Mouse (Mus musculus): ENCODE data around the gene Osgin1. TPM values are rescaled to one million over a fixed set of nuclear protein-coding genes. Genes with fewer than 3 reads are reported as not detected.

Osgin1 gene
- total RNA-seq, 2 experiments from 2014 or later, result 3.9 to 5.1 TPM

- intact Hi-C loops (cut with DNase I; ENCODE audit: low total_unique reads), result no loop called here
- DNase-seq, result no peak
Measured at GRCm38 (mm10) chr8:119484145-119484896, 50.4 kb downstream of the Osgin1 start.

GRCm38 (mm10) chr8:119487093-119487492 is 53.2 kb downstream of the Osgin1 start:
- DNase-seq, result no peak

More at GRCm38 (mm10) chr8:119487093-119487492, 53.2 kb downstream of the Osgin1 start:
- intact Hi-C loops (cut with DNase I; ENCODE audit: low total_unique reads), result no loop called here

Other genes starting within 250 kb of the Osgin1 start
- gene Hsbp1, start 89.6 kb upstream of the Osgin1 start, total RNA-seq (2021), result 100 to 1,000 TPM; 158 to 164 TPM
- gene Mlycd, start 39.2 kb upstream of the Osgin1 start, total RNA-seq (2021), result 10 to 100 TPM; 67.6 to 94.0 TPM
- under 1 TPM; 0.33 to 0.59 TPM for gene Necab2, start 12.6 kb downstream of the Osgin1 start, total RNA-seq (2021)
- not detected for gene Slc38a8, start 67.6 kb downstream of the Osgin1 start, total RNA-seq (2021)
- gene Mbtps1, start 124.6 kb downstream of the Osgin1 start, total RNA-seq (2021), result 10 to 100 TPM; 37.3 to 39.3 TPM
- 10 to 100 TPM; 12.6 to 13.7 TPM for gene Hsdl1, start 141.1 kb downstream of the Osgin1 start, total RNA-seq (2021)
- not detected for gene Dnaaf1, start 141.1 kb downstream of the Osgin1 start, total RNA-seq (2021)
- 1 to 10 TPM; 3.5 to 3.6 TPM for gene Taf1c, start 171.1 kb downstream of the Osgin1 start, total RNA-seq (2021)
- not detected for gene Adad2, start 178.6 kb downstream of the Osgin1 start, total RNA-seq (2021)
- 1 to 10 TPM; 1.6 to 4.4 TPM for gene Kcng4, start 201.6 kb downstream of the Osgin1 start, total RNA-seq (2021)
- 10 to 100 TPM; 65.6 to 68.3 TPM for gene Wfdc1, start 232.2 kb downstream of the Osgin1 start, total RNA-seq (2021)